Mouse (Mus musculus) bone marrow, adult 2 months (tissue): ENCODE data around the gene Gm20518. TPM values are rescaled to one million over a fixed set of nuclear protein-coding genes. Genes with fewer than 3 reads are reported as not detected.

Experiments used
- H3K27ac ChIP-seq: fragments of 200-500 bp; 2 replicates; pipeline ENCODE4 v1.5.1; 2012; ENCODE audit warnings: low read depth, mild to moderate bottlenecking, control low read depth, inconsistent platforms, low read length; ENCODE audit not compliant: control insufficient read depth, poor library complexity, insufficient read depth
- H3K4me1 ChIP-seq: fragments of 200-500 bp; 2 replicates; pipeline ENCODE4 v1.6.1; 2011; ENCODE audit warnings: low read length; ENCODE audit not compliant: control insufficient read depth, insufficient read depth
- H3K4me3 ChIP-seq: fragments of 200-500 bp; replicated peaks from 2 replicates; pipeline ENCODE3; 2011; ENCODE audit warnings: mild to moderate bottlenecking, low read depth, low read length, control low read depth; ENCODE audit not compliant: control insufficient read depth
- CTCF ChIP-seq: fragments of 200-500 bp; IDR thresholded peaks from 2 replicates; pipeline ENCODE4 v1.5.1; 2011; ENCODE audit warnings: low read length, control low read depth; ENCODE audit not compliant: control insufficient read depth, insufficient read depth
- POLR2A ChIP-seq: fragments of 200-500 bp; IDR thresholded peaks from 2 replicates; pipeline ENCODE4 v1.6.1; 2011; ENCODE audit warnings: low read depth, mild to moderate bottlenecking, control low read depth, low read length, borderline replicate concordance; ENCODE audit not compliant: control insufficient read depth
- WGBS: fragments of 180-500 bp; shearing (Covaris S2); methylation state at CpG from one replicate; pipeline ENCODE4 v1.1.7; 2018; 5-methylcytosine and 5-hydroxymethylcytosine counted together
- polyA plus RNA-seq: library from polyadenylated mRNA; stranded (reverse); fragments of >200 nt; gene quantifications from 2 replicates; pipeline ENCODE4 v1.2.4, GENCODE M21; 2011; ENCODE audit warnings: low replicate concordance; ENCODE audit not compliant: missing spikeins, insufficient read depth, insufficient read length

Gene Gm20518
- polyA plus RNA-seq, 1 experiment: 2.2 TPM

DNA sequence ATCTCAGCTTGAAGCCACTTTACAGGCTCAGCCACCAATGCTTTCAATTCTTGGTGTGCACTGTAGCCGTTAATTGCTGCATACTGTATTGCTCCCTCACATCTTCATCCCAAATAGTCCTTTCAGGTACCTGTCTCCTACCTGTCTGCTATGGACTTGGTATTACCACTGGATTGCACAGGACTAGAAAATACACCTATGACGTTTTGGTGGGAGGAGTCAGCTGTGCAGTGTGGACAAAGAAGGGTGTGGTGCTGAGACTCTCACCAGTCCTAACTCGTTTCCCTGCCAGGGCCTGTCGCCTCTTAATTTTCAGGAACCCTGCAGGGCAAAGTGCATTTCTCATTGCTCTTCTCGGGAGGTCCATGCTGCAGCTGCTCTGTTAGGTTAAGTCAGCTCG, 25.7 kb downstream of the Gm20518 start:
- no peak for TF ChIP-seq POLR2A
- no peak for TF ChIP-seq CTCF
- WGBS: 66% methylated on average over 6 of the region's 6 CpGs
- no peak overlapping the region for H3K27ac ChIP-seq
- H3K4me3 ChIP-seq: no peak overlapping the region
- H3K4me1 ChIP-seq: peaks cover 2% of the 10 kb centered on the region

DNA sequence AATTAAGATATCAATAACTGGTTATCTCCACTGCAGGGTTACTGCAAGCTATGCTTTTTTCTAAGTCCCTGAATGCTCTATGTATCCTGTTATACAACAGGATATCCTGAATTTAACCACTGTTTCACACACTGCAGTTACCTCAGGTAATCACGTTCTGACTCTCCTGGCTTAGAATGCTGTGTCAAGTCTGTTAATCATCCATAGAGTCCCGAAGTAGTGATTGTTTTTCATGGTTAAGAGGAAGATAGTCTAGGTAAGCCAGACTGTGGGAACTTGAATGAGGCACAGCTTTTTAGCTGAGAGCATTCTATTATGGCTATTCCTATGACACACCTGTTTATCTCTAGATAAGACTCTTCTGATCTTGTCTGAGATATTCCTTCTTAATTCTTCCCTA, 26.2 kb downstream of the Gm20518 start:
- H3K4me3 ChIP-seq: no peak overlapping the region
- TF ChIP-seq CTCF (no peak), POLR2A (no peak)
- 12% methylated on average over 2 of the region's 2 CpGs for WGBS
- H3K27ac ChIP-seq: no peak overlapping the region
- H3K4me1 ChIP-seq: peaks cover 2% of the 10 kb centered on the region

DNA sequence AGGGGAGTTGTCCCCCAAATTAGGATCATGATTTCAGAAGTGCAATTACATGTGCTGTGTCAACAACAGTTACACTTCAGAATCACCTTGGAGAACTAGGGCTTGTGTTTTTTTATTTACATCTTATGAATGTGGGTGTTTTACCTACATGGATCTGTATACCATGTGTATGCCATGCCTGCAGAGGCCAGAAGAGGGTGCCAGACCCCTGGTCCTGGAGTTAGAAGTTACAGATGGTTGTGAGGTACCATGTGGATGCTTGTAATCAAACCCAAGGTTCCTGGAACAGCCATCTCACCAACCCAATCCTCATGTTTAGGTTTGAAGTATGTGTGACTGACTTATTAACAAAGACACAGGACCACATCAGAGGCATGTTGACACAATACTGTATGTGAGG, 32.9 kb downstream of the Gm20518 start:
- no peak overlapping the region for H3K27ac ChIP-seq
- no peak overlapping the region for H3K4me3 ChIP-seq
- TF ChIP-seq CTCF (peak; percentile 61), POLR2A (no peak)
- no peaks in the 10 kb centered on the region for H3K4me1 ChIP-seq

DNA sequence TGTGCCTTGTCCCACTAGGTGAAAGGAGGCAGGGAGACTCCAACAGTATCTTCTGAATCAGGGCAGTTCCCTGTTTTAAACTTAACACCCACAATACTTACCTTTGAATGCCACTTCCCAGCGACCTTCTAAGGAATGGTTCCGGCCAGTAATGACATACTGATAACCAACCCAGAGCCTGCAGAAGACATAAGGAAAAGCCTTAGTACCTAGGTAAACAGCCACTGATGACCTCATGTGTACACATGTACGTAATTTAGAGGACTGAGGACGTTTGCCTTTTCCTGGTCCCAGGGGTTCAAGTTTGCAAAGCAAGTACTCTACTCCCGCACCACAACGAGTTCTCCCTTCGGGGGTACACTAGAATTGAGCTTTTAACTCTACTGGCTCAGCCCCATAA, 34.3 kb downstream of the Gm20518 start:
- no peak for TF ChIP-seq CTCF
- no peak for TF ChIP-seq POLR2A
- H3K4me1 ChIP-seq: no peaks in the 10 kb centered on the region
- no peak overlapping the region for H3K27ac ChIP-seq
- WGBS: 90% methylated on average over 7 of the region's 7 CpGs
- no peak overlapping the region for H3K4me3 ChIP-seq

DNA sequence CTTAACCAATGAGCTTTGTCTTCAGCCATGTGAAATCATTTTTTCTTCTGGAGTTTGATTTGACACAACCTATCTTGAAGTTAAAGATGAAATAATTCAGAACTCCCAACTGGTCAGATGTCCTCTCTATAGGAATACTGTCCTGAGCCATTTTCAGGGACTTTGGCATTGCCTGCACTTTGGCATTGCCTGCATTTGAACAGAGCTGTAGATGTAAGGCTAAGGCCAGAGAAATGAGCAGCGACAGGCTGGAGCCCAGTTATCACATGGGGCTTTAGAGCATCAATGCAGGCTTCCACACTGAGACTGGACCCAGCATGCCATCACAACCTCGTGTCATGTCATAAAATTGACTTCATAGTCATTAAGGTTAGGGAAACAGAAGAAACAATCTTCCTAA, 38.2 kb downstream of the Gm20518 start:
- TF ChIP-seq POLR2A (no peak), CTCF (no peak)
- Histone ChIP-seq H3K4me3 (no peak overlapping the region), H3K27ac (no peak overlapping the region), H3K4me1 (no peaks in the 10 kb centered on the region)
- 81% methylated on average over 2 of the region's 2 CpGs for WGBS

DNA sequence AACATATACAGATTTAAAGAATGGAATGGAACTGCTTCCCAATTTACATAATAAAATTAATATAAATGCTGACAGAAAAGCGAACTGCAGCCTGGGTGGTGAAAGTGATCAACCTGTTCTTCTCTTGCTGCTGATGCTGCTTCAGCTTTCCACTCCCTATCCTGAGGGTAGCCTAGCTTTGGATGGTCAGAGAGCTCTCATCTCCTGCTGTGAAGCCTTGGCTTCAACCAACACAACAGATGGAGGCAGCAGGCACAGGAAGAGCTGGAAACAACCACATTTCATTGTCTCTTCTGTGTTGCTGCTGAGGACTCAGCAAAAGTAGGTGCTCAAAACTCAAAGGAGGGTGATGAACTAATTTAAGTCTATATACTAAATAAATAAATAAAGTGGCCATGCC, 39.6 kb downstream of the Gm20518 start:
- TF ChIP-seq CTCF (no peak), POLR2A (no peak)
- WGBS: 86% methylated on average over 1 of the region's 1 CpGs
- H3K4me3 ChIP-seq: no peak overlapping the region
- H3K4me1 ChIP-seq: no peaks in the 10 kb centered on the region
- no peak overlapping the region for H3K27ac ChIP-seq

DNA sequence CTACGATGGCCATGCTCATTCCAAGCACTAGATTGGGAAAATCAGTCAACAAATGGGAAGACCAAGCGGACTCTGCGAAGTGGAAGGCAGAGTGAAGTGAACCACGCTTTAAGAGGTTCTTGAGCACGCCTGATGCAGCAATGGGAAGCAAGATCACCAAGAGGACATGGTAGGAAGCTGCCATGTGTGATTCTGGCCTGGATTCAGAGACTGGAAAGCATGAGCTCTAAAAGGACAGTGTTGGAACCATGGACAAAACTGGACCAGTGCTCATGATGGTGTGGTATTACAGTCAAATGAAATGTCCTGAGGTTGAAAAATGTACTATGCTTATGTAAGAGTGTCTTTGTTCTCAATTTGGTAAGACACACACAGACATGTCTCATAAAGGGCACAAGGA, 40.1 kb downstream of the Gm20518 start:
- Histone ChIP-seq H3K4me1 (no peaks in the 10 kb centered on the region), H3K4me3 (no peak overlapping the region), H3K27ac (no peak overlapping the region)
- WGBS: 95% methylated on average over 5 of the region's 5 CpGs
- TF ChIP-seq POLR2A: no peak
- TF ChIP-seq CTCF: no peak

DNA sequence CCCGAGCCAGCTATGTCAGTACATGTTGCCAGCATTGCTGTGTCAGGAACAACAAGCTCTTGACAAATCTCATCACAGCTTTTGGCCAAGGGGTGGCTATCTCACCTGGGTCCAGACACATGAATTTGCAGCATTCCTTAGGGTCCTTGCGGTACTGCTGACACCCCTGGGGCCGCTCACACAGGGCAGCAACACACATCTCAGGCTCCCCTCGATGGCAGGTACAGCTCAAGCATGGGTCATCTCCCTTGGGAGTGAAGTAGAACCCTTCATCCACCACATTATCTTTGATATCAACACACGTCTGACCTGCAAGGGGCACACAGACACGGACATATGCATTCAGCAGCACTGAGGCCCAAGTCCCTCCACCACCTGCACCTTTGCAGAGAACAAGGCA, 42.0 kb downstream of the Gm20518 start:
- no peaks in the 10 kb centered on the region for H3K4me1 ChIP-seq
- no peak overlapping the region for H3K4me3 ChIP-seq
- H3K27ac ChIP-seq: no peak overlapping the region
- WGBS: 82% methylated on average over 6 of the region's 6 CpGs
- no peak for TF ChIP-seq POLR2A
- no peak for TF ChIP-seq CTCF

DNA sequence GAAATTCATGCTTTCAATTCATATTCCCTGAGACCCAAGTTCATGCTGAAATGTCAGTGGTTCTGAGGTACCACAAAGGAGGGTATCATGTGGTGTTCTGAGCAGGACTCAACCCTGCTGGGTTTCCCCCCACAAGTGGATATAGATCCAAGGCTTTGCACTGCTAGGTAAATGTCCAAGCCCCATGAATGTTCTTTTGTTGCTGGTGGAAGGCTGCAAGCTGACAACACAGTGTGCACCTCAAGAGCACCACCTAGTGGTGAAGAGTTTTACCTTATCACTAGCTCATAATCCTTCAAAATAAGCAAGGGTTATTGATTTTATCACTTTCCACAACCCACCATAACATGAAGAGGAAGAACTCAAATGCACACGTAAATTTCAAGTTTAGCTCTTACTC, 42.5 kb downstream of the Gm20518 start:
- no peak for TF ChIP-seq POLR2A
- TF ChIP-seq CTCF: peak; percentile 61
- Histone ChIP-seq H3K4me1 (no peaks in the 10 kb centered on the region), H3K4me3 (no peak overlapping the region), H3K27ac (no peak overlapping the region)
- 24% methylated on average over 1 of the region's 1 CpGs for whole genome bisulfite sequencing
